Mouse (Mus musculus) heart, embryonic 15.5 days (tissue): ENCODE data around the gene Ube2f. TPM values are rescaled to one million over a fixed set of nuclear protein-coding genes. Genes with fewer than 3 reads are reported as not detected.
A peak's percentile ranks its signal among the peaks of the same experiment; 100 is the strongest.

ENCODE experiments used
- ATAC-seq: fragments of 200-750 bp; cut with Nextera tagmentation; replicated peaks from 2 replicates; pipeline ENCODE4 v1.8.0; 2017; ENCODE audit warnings: low read depth, moderate TSS enrichment; ENCODE audit not compliant: insufficient number of reproducible peaks, insufficient read depth, low FRiP score
- H3K27ac ChIP-seq: fragments of 300-500 bp; sonication (generic); 2 replicates; pipeline ENCODE4 v1.5.1; 2015; ENCODE audit warnings: mild to moderate bottlenecking, inconsistent platforms
- H3K27me3 ChIP-seq: fragments of 300-500 bp; sonication (generic); 2 replicates; pipeline ENCODE4 v1.6.1; 2015; ENCODE audit warnings: inconsistent platforms
- H3K36me3 ChIP-seq: fragments of 300-500 bp; sonication (generic); 2 replicates; pipeline ENCODE4 v1.6.1; 2015; ENCODE audit warnings: mild to moderate bottlenecking, inconsistent platforms
- H3K4me1 ChIP-seq: fragments of 300-500 bp; sonication (generic); replicated peaks from 2 replicates; pipeline ENCODE4 v1.6.1; 2015; ENCODE audit warnings: inconsistent platforms
- H3K4me2 ChIP-seq: fragments of 300-500 bp; sonication (generic); 2 replicates; pipeline ENCODE4 v1.6.1; 2015; ENCODE audit warnings: inconsistent platforms, mild to moderate bottlenecking, moderate library complexity
- H3K4me3 ChIP-seq: fragments of 300-500 bp; sonication (generic); 2 replicates; pipeline ENCODE4 v1.5.1; 2015; ENCODE audit warnings: mild to moderate bottlenecking, inconsistent platforms
- H3K9ac ChIP-seq: fragments of 300-500 bp; sonication (generic); 2 replicates; pipeline ENCODE4 v1.6.1; 2015; ENCODE audit warnings: mild to moderate bottlenecking, inconsistent platforms
- H3K9me3 ChIP-seq: fragments of 300-500 bp; sonication (generic); replicated peaks from 2 replicates; pipeline ENCODE4 v1.6.1; 2016; ENCODE audit warnings: inconsistent platforms
- WGBS: fragments of 180-500 bp; shearing (Covaris S2); methylation state at CpG from one replicate; pipeline ENCODE4 v1.1.7; 2015; ENCODE audit warnings: mixed read lengths; 5-methylcytosine and 5-hydroxymethylcytosine counted together
- polyA plus RNA-seq: library from polyadenylated mRNA; unstranded; fragments of >200 nt; fragmentation: Nextera tagmentation; extraction: Ambion mirVana; gene quantifications from 2 replicates; pipeline ENCODE4 v1.2.1, GENCODE M21; 2015

Ube2f gene
- polyA plus RNA-seq, 1 experiment from 2014 or later = 60.4 TPM

GRCm38 (mm10) chr1:91239112-91239511, 11.0 kb upstream of the Ube2f start:
- WGBS = 4% methylated on average over 5 of the region's 5 CpGs
- peaks cover 2% of the 10 kb centered on the region; the same call in 1 of the 2 replicates for H3K4me1 ChIP-seq

GRCm38 (mm10) chr1:91239800-91240199, 10.3 kb upstream of the Ube2f start:
- Histone ChIP-seq H3K4me2 (no peak overlapping the region), H3K27me3 (no peaks in the 10 kb centered on the region), H3K27ac (no peak overlapping the region), H3K36me3 (no peaks in the 10 kb centered on the region), H3K9ac (no peak overlapping the region), H3K4me1 (peaks cover 2% of the 10 kb centered on the region; the same call in 1 of the 2 replicates), H3K9me3 (no peaks in the 10 kb centered on the region), H3K4me3 (no peak overlapping the region)
- 54% methylated on average over 1 of the region's 1 CpGs for WGBS
- no peak for ATAC-seq

More at GRCm38 (mm10) chr1:91239112-91239511, 11.0 kb upstream of the Ube2f start:
- Histone ChIP-seq H3K9me3 (no peaks in the 10 kb centered on the region), H3K27me3 (no peaks in the 10 kb centered on the region), H3K4me2 (no peak overlapping the region), H3K9ac (no peak overlapping the region), H3K4me3 (no peak overlapping the region), H3K27ac (no peak overlapping the region), H3K36me3 (no peaks in the 10 kb centered on the region)
- no peak; the same call in 1 of the 2 replicates for ATAC-seq

DNA sequence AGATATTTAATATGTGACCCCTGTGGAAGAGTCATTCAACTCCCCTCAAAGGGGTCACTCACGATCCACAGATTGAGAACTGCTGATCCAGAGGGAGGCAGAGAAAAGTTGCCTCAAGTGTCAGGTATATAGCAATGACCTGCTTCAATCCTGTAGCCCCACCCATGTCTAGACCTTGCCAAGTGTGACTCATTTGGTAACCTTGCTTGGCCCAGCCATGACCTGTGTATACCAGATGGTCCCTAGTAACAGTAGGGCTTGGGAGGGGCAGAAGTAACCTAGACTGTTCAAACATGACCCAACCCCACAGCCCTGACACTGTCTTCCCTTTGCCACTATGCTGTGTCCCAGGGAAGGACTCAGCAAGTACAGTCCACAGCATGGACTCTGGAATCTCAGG, 9.4 kb upstream of the Ube2f start:
- no peak overlapping the region for H3K9ac ChIP-seq
- no peak overlapping the region; the same call in 1 of the 2 replicates for H3K27ac ChIP-seq
- ATAC-seq = 0 out of 2 replicates have a peak, but pooled peaks have one; percentile 22
- no peak overlapping the region for H3K4me2 ChIP-seq
- 73% methylated on average over 1 of the region's 1 CpGs for WGBS
- no peak overlapping the region for H3K4me3 ChIP-seq
- no peaks in the 10 kb centered on the region for H3K27me3 ChIP-seq
- no peaks in the 10 kb centered on the region for H3K9me3 ChIP-seq
- H3K36me3 ChIP-seq = no peaks in the 10 kb centered on the region
- H3K4me1 ChIP-seq = peaks cover 2% of the 10 kb centered on the region; the same call in 1 of the 2 replicates

GRCm38 (mm10) chr1:91241249-91241648, 8.9 kb upstream of the Ube2f start:
- Histone ChIP-seq H3K27me3 (no peaks in the 10 kb centered on the region), H3K4me2 (no peak overlapping the region), H3K27ac (no peak overlapping the region; the same call in 1 of the 2 replicates), H3K4me3 (no peak overlapping the region), H3K36me3 (no peaks in the 10 kb centered on the region), H3K4me1 (peaks cover 2% of the 10 kb centered on the region; the same call in 1 of the 2 replicates), H3K9ac (no peak overlapping the region), H3K9me3 (no peaks in the 10 kb centered on the region)
- no peak for ATAC-seq
- WGBS = 60% methylated on average over 4 of the region's 4 CpGs

DNA sequence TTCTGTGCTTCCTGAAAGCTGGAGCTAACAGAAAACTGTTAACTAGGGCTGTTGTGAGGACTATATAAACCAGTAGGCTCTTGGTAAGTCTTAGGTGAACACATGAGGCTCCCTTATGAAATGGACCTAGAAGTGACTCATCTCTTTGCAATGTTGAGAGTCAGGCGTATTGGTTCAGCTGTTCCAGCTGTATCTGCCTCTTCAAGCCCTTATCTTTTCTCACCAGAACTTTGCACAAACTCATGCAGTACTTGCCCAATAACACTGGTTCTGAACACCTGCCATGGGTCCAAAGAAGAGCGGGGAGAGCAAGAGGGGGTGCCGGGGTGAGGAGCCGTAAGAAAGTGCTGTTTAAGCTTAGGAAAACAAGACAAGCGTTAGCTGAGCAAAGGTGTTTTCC, 1.9 kb upstream of the Ube2f start:
- Histone ChIP-seq H3K9me3 (no peaks in the 10 kb centered on the region), H3K27ac (no peak overlapping the region), H3K36me3 (no peaks in the 10 kb centered on the region), H3K9ac (no peak overlapping the region), H3K4me1 (peaks cover 31% of the 10 kb centered on the region), H3K4me3 (no peak overlapping the region), H3K4me2 (no peak overlapping the region), H3K27me3 (no peaks in the 10 kb centered on the region)
- no peak for ATAC-seq
- 68% methylated on average over 5 of the region's 5 CpGs for WGBS

DNA sequence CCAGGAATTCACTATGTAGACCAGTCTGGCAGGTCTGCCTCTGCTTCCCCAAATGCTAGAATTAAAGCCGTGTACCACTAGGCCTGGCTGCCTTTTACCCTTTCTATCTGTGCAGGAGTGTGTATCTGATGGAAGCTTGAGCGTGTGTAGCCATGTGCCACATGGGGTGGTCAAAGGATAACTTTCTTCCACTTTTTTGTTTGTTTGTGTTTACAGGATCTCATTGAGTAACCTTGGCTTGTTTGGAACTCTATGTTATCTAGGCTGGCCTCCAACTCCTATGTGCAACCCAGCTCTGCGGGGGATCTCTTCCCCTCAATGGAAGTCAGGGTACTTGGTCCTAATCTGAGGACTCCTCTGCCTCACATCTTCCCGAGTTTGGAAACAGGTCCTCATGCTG, 1.1 kb upstream of the Ube2f start:
- H3K4me2 ChIP-seq = no peak overlapping the region
- H3K4me1 ChIP-seq = peaks cover 36% of the 10 kb centered on the region
- no peak overlapping the region for H3K27ac ChIP-seq
- H3K9me3 ChIP-seq = no peaks in the 10 kb centered on the region
- H3K36me3 ChIP-seq = no peaks in the 10 kb centered on the region
- ATAC-seq = no peak
- H3K4me3 ChIP-seq = no peak overlapping the region
- no peak overlapping the region for H3K9ac ChIP-seq
- WGBS = 43% methylated on average over 4 of the region's 4 CpGs
- H3K27me3 ChIP-seq = no peaks in the 10 kb centered on the region

- H3K9ac ChIP-seq = peak overlapping the region; percentile 99
These were observed 477 bp downstream of the Ube2f start for GRCm38 (mm10) chr1:91250415-91251147.

GRCm38 (mm10) chr1:91251148-91251650, 1.1 kb downstream of the Ube2f start:
- H3K4me3 ChIP-seq = peak overlapping the region; percentile 95
- H3K9me3 ChIP-seq = no peaks in the 10 kb centered on the region
- peak overlapping the region; percentile 67 for H3K4me2 ChIP-seq
- peak overlapping the region; percentile 99 for H3K9ac ChIP-seq
- no peak for ATAC-seq
- WGBS = 30% methylated on average over 5 of the region's 5 CpGs
- H3K36me3 ChIP-seq = no peaks in the 10 kb centered on the region
- H3K4me1 ChIP-seq = peaks cover 36% of the 10 kb centered on the region
- peak overlapping the region; percentile 90; the same call in 1 of the 2 replicates for H3K27ac ChIP-seq
- H3K27me3 ChIP-seq = no peaks in the 10 kb centered on the region

More at GRCm38 (mm10) chr1:91250415-91251147, 477 bp downstream of the Ube2f start:
- Histone ChIP-seq H3K4me2 (peak overlapping the region; percentile 67), H3K36me3 (no peaks in the 10 kb centered on the region), H3K4me3 (peak overlapping the region; percentile 95), H3K27ac (peak overlapping the region; percentile 90), H3K27me3 (no peaks in the 10 kb centered on the region), H3K9me3 (no peaks in the 10 kb centered on the region), H3K4me1 (peaks cover 36% of the 10 kb centered on the region)
- under 1% methylated on average over 70 of the region's 70 CpGs for WGBS
- ATAC-seq = peak; percentile 29; the same call in 1 of the 2 replicates

- peak overlapping the region; percentile 67 for H3K4me2 ChIP-seq
- no peak for ATAC-seq
- peaks cover 36% of the 10 kb centered on the region for H3K4me1 ChIP-seq
- no peak overlapping the region for H3K9ac ChIP-seq
- no peak overlapping the region for H3K27ac ChIP-seq
- H3K9me3 ChIP-seq = no peaks in the 10 kb centered on the region
- 38% methylated on average over 8 of the region's 8 CpGs for WGBS
- no peaks in the 10 kb centered on the region for H3K27me3 ChIP-seq
- H3K4me3 ChIP-seq = peak overlapping the region; percentile 20; the same call in 1 of the 2 replicates
- H3K36me3 ChIP-seq = no peaks in the 10 kb centered on the region
These were observed 1.8 kb downstream of the Ube2f start for GRCm38 (mm10) chr1:91251927-91252326.

DNA sequence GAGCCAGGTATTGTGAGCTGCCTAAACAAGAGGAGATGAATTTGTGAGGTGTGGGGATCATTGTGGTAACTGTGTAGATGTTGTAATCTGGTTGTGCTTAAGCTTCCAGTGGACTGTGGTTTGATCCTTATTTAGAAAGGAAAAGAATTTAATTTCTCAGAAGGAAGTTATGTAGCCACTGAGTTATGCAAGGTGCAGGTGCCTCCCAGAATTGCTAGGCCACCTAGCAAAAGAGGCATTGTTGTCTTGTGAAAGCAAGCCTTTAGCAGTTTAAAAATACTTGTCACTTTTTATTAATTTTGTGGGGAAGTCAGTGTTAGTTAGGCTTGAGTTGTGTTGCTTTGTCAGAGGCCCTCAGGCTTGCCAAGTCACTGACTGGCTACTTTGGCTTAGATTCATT, 7.8 kb downstream of the Ube2f start:
- Histone ChIP-seq H3K9ac (no peak overlapping the region), H3K36me3 (no peaks in the 10 kb centered on the region), H3K27ac (no peak overlapping the region), H3K27me3 (no peaks in the 10 kb centered on the region), H3K9me3 (no peaks in the 10 kb centered on the region), H3K4me2 (no peak overlapping the region), H3K4me3 (no peak overlapping the region), H3K4me1 (peaks cover 13% of the 10 kb centered on the region)
- no peak for ATAC-seq

DNA sequence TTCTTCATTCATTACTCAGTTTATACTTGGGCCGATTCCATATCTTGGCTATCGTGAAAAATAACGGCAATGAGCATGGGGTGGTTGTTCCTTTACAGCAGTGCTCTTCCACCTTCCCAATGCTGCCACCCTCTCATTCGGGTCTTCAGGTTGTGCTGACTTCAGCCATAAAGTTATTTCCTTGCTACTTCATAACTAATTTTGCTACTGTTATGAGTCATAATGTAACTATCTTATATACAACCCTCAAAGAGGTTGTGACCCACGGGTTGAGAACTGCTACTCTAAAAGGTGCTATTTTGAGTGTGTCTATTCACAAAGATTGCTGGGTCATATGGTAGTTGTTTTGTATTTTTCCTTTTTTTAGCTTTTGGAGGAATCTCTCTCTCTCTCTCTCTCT, 9.7 kb downstream of the Ube2f start:
- H3K27me3 ChIP-seq = no peaks in the 10 kb centered on the region
- H3K4me3 ChIP-seq = no peak overlapping the region
- H3K9ac ChIP-seq = no peak overlapping the region
- peaks cover 3% of the 10 kb centered on the region; the same call in 1 of the 2 replicates for H3K36me3 ChIP-seq
- ATAC-seq = no peak
- WGBS = 77% methylated on average over 5 of the region's 5 CpGs
- no peak overlapping the region for H3K27ac ChIP-seq
- H3K4me2 ChIP-seq = no peak overlapping the region
- H3K9me3 ChIP-seq = no peaks in the 10 kb centered on the region
- peaks cover 8% of the 10 kb centered on the region for H3K4me1 ChIP-seq
